Mouse (Mus musculus) midbrain, embryonic 16.5 days (tissue): Measurements from ENCODE around the gene Bnip3. TPM values are rescaled to one million over a fixed set of nuclear protein-coding genes. Genes with fewer than 3 reads are reported as not detected.

Source experiments
- ATAC-seq: fragments of 200-750 bp; cut with Nextera tagmentation; 2 replicates; pipeline ENCODE4 v1.8.0; 2017; ENCODE audit warnings: moderate TSS enrichment
- H3K27ac ChIP-seq: fragments of 300-500 bp; sonication (generic); 2 replicates; pipeline ENCODE4 v1.5.1; 2014; ENCODE audit warnings: mild to moderate bottlenecking, low read length, mixed read lengths
- H3K27me3 ChIP-seq: fragments of 300-500 bp; sonication (generic); 2 replicates; pipeline ENCODE4 v1.6.1; 2014; ENCODE audit warnings: low read depth, low read length, mixed read lengths; ENCODE audit not compliant: control insufficient read depth, insufficient read depth
- H3K36me3 ChIP-seq: fragments of 300-500 bp; sonication (generic); 2 replicates; pipeline ENCODE4 v1.6.1; 2014; ENCODE audit warnings: mild to moderate bottlenecking, low read length, moderate library complexity, mixed read lengths; ENCODE audit not compliant: control insufficient read depth, insufficient read depth
- H3K4me1 ChIP-seq: fragments of 300-500 bp; sonication (generic); 2 replicates; pipeline ENCODE4 v1.6.1; 2014; ENCODE audit warnings: mild to moderate bottlenecking, low read length, mixed read lengths; ENCODE audit not compliant: control insufficient read depth, insufficient read depth
- H3K4me2 ChIP-seq: fragments of 300-500 bp; sonication (generic); 2 replicates; pipeline ENCODE4 v1.6.1; 2014; ENCODE audit warnings: mild to moderate bottlenecking, low read length, mixed read lengths
- H3K4me3 ChIP-seq: fragments of 300-500 bp; sonication (generic); 2 replicates; pipeline ENCODE4 v1.5.1; 2014; ENCODE audit warnings: low read depth, mild to moderate bottlenecking, low read length, moderate library complexity, mixed read lengths
- H3K9ac ChIP-seq: fragments of 300-500 bp; sonication (generic); 2 replicates; pipeline ENCODE4 v1.6.1; 2014; ENCODE audit warnings: low read depth, low read length, mixed read lengths
- H3K9me3 ChIP-seq: fragments of 300-500 bp; sonication (generic); replicated peaks from 2 replicates; pipeline ENCODE4 v1.6.1; 2014; ENCODE audit warnings: mild to moderate bottlenecking, low read length, mixed read lengths; ENCODE audit not compliant: control insufficient read depth, poor library complexity, severe bottlenecking
- WGBS: fragments of 180-500 bp; shearing (Covaris S2); extraction: QIAGEN DNeasy Blood & Tissue Kit; methylation state at CpG from one replicate; pipeline ENCODE4 v1.1.7; 2014; 5-methylcytosine and 5-hydroxymethylcytosine counted together
- polyA plus RNA-seq: library from polyadenylated mRNA; unstranded; fragments of >200 nt; fragmentation: Nextera tagmentation; extraction: Ambion mirVana; gene quantifications from 2 replicates; pipeline ENCODE4 v1.2.1, GENCODE M21; 2015

Gene Bnip3
- polyA plus RNA-seq, 1 experiment from 2014 or later, result 113 TPM

- H3K27me3 ChIP-seq, result no peaks in the 10 kb centered on the region
- H3K36me3 ChIP-seq, result no peaks in the 10 kb centered on the region; the same call in 1 of the 2 replicates
- no peaks in the 10 kb centered on the region for H3K9me3 ChIP-seq
- WGBS, result 85% methylated on average over 12 of the region's 13 CpGs
- ATAC-seq, result no peak
- H3K4me3 ChIP-seq, result no peak overlapping the region
- H3K4me2 ChIP-seq, result no peak overlapping the region
- no peak overlapping the region for H3K9ac ChIP-seq
- no peak overlapping the region for H3K27ac ChIP-seq
- H3K4me1 ChIP-seq, result no peaks in the 10 kb centered on the region
Observed at GRCm38 (mm10) chr7:138885365-138886289, 23.7 kb downstream of the Bnip3 start.

DNA sequence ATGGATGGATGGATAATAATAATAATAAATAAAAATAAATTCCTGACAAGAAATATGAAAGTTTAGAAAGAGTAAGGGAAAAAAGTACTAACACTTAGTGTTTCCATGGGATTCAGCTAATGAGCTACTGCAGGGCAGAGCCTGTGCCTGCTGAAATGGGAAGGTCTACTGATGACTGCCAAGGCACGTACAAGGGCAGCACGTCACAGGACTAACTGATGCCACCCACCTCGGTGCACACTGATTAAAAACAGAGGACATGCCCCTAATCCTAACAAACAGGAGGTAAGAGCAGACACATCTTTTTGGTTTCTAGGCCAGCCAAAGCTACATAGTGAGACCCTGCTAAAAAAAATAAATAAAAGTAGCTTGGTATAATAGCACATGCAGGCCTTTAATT lies 25.6 kb downstream of the Bnip3 start:
- WGBS, result 94% methylated on average over 3 of the region's 3 CpGs
- ATAC-seq, result no peak
- H3K36me3 ChIP-seq, result peaks cover 6% of the 10 kb centered on the region
- H3K4me3 ChIP-seq, result no peak overlapping the region
- no peaks in the 10 kb centered on the region for H3K9me3 ChIP-seq
- H3K27ac ChIP-seq, result no peak overlapping the region
- no peaks in the 10 kb centered on the region for H3K4me1 ChIP-seq
- H3K9ac ChIP-seq, result no peak overlapping the region
- no peaks in the 10 kb centered on the region for H3K27me3 ChIP-seq
- H3K4me2 ChIP-seq, result no peak overlapping the region

GRCm38 (mm10) chr7:138875031-138875430 lies 34.3 kb downstream of the Bnip3 start:
- H3K9ac ChIP-seq, result no peak overlapping the region
- H3K36me3 ChIP-seq, result peaks cover 57% of the 10 kb centered on the region
- no peak overlapping the region for H3K27ac ChIP-seq
- 83% methylated on average over 3 of the region's 3 CpGs for WGBS
- no peak overlapping the region for H3K4me2 ChIP-seq
- no peaks in the 10 kb centered on the region for H3K9me3 ChIP-seq
- no peak overlapping the region for H3K4me3 ChIP-seq
- ATAC-seq, result no peak
- no peaks in the 10 kb centered on the region for H3K4me1 ChIP-seq
- H3K27me3 ChIP-seq, result no peaks in the 10 kb centered on the region

GRCm38 (mm10) chr7:138872956-138873355 lies 36.4 kb downstream of the Bnip3 start:
- H3K27me3 ChIP-seq, result no peaks in the 10 kb centered on the region
- no peaks in the 10 kb centered on the region for H3K4me1 ChIP-seq
- H3K27ac ChIP-seq, result no peak overlapping the region
- H3K4me3 ChIP-seq, result no peak overlapping the region
- no peak for ATAC-seq
- no peaks in the 10 kb centered on the region for H3K9me3 ChIP-seq
- 91% methylated on average over 3 of the region's 3 CpGs for WGBS
- H3K9ac ChIP-seq, result no peak overlapping the region
- no peak overlapping the region for H3K4me2 ChIP-seq
- peaks cover 57% of the 10 kb centered on the region for H3K36me3 ChIP-seq

- H3K36me3 ChIP-seq, result peaks cover 28% of the 10 kb centered on the region
- 87% methylated on average over 4 of the region's 4 CpGs for WGBS
- ATAC-seq, result no peak
Observed at GRCm38 (mm10) chr7:138868316-138868715, 41.0 kb downstream of the Bnip3 start.

DNA sequence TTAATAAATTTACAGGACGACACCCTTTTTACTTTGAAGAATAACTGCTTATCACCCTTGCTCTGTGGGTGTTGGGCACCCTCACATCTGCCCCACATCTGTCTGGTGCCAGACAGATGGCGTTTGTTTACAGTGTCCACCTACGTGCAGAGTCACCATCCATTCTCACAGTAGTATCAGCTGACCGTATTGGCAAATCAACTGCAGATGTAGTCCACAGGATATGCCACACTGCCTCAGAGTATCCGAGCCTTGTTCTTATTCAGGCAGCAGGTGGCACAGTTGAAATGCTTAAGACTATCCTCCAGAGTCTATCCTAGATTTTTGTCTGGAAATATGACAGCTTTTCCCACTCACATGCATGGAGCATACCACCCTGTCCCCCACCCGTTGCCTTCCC lies 42.0 kb downstream of the Bnip3 start:
- H3K27ac ChIP-seq, result no peak overlapping the region
- H3K27me3 ChIP-seq, result no peaks in the 10 kb centered on the region
- 84% methylated on average over 6 of the region's 6 CpGs for WGBS
- H3K4me1 ChIP-seq, result no peaks in the 10 kb centered on the region
- H3K4me3 ChIP-seq, result no peak overlapping the region
- H3K36me3 ChIP-seq, result peaks cover 19% of the 10 kb centered on the region
- no peak overlapping the region for H3K4me2 ChIP-seq
- H3K9ac ChIP-seq, result no peak overlapping the region
- no peaks in the 10 kb centered on the region for H3K9me3 ChIP-seq
- no peak for ATAC-seq

More at GRCm38 (mm10) chr7:138868316-138868715, 41.0 kb downstream of the Bnip3 start:
- H3K4me3 ChIP-seq, result no peak overlapping the region
- H3K27ac ChIP-seq, result no peak overlapping the region
- H3K27me3 ChIP-seq, result no peaks in the 10 kb centered on the region
- no peak overlapping the region for H3K9ac ChIP-seq
- H3K4me1 ChIP-seq, result no peaks in the 10 kb centered on the region
- no peak overlapping the region for H3K4me2 ChIP-seq
- no peaks in the 10 kb centered on the region for H3K9me3 ChIP-seq

DNA sequence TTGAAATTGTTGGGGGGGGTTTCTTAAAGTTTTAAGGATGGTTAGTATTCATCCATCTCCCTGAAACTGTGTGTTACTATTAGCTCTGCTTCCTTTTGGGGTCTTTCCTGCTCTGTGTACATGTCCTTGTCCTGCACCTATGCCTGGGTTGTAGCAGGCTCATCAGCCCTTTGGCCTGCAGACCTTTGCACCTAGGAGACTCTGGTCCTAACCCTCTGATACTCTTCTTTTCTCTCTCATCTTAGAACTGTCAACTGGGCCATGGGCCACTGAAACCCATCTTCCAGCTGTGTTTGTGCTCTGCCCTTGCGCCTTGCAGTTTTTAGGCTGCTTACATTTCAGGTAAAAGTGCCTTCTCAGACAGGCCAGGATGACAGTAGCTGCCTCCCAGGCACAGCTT lies 44.5 kb downstream of the Bnip3 start:
- H3K4me1 ChIP-seq, result no peaks in the 10 kb centered on the region
- WGBS, result 100% methylated on average over 1 of the region's 1 CpGs

GRCm38 (mm10) chr7:138863950-138864572 lies 45.3 kb downstream of the Bnip3 start:
- WGBS, result 95% methylated on average over 3 of the region's 3 CpGs
- Histone ChIP-seq H3K9ac (no peak overlapping the region), H3K36me3 (peaks cover 6% of the 10 kb centered on the region; the same call in 1 of the 2 replicates), H3K27me3 (no peaks in the 10 kb centered on the region), H3K4me2 (no peak overlapping the region), H3K4me1 (no peaks in the 10 kb centered on the region), H3K27ac (no peak overlapping the region), H3K4me3 (no peak overlapping the region), H3K9me3 (no peaks in the 10 kb centered on the region)
- ATAC-seq, result no peak

More for the DNA sequence above, 44.5 kb downstream of the Bnip3 start:
- H3K36me3 ChIP-seq, result peaks cover 9% of the 10 kb centered on the region; the same call in 1 of the 2 replicates
- ATAC-seq, result no peak
- H3K27ac ChIP-seq, result no peak overlapping the region
- no peaks in the 10 kb centered on the region for H3K9me3 ChIP-seq
- H3K27me3 ChIP-seq, result no peaks in the 10 kb centered on the region
- no peak overlapping the region for H3K4me2 ChIP-seq
- no peak overlapping the region for H3K4me3 ChIP-seq
- no peak overlapping the region for H3K9ac ChIP-seq

DNA sequence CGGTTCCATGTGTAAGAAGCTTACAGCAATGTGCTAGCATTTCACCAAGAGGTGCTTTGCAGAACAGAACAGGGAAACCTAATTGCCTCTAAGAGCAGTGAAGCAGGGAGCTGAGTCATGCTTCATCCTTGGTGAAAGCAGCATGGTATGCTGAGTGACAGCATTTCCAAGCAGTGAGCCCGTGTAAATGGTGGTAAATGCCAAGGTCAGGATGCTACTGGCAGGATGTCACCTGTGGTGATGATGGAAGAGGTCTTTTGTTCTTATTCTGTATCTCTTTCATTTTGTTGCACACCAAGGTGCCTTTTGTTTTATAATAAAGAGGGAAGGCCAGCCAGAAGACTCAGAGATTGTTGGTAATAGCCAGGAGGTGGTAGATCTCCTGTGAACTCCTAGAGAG lies 52.6 kb downstream of the Bnip3 start:
- H3K9ac ChIP-seq, result no peak overlapping the region
- H3K27ac ChIP-seq, result no peak overlapping the region
- no peak for ATAC-seq
- no peaks in the 10 kb centered on the region for H3K4me1 ChIP-seq
- WGBS, result 66% methylated on average over 2 of the region's 2 CpGs
- H3K36me3 ChIP-seq, result peaks cover 9% of the 10 kb centered on the region
- no peak overlapping the region for H3K4me2 ChIP-seq
- no peaks in the 10 kb centered on the region for H3K27me3 ChIP-seq
- no peak overlapping the region for H3K4me3 ChIP-seq
- no peaks in the 10 kb centered on the region for H3K9me3 ChIP-seq
